Mouse (Mus musculus): ENCODE measurements at regions not wholly inside any gene's neighbourhood (a gene's known extent, or its start where the extent isn't known, plus 50 kb on each side); places are given as distances from the start of the nearest gene placed in this dataset.

GRCm38 (mm10) chr4:109610222-109610621 lies 56.8 kb downstream of the Cdkn2c start:
- no peak overlapping the region for H3K27ac ChIP-seq (ENCODE audit: low read depth, low read length)
- no peak overlapping the region for H3K4me2 ChIP-seq (ENCODE audit: low read depth)
- H3K27me3 ChIP-seq (ENCODE audit: insufficient read depth, low read length): no peaks in the 10 kb centered on the region
- H3K9me3 ChIP-seq (ENCODE audit: low read length): no peaks in the 10 kb centered on the region
- H3K4me3 ChIP-seq (ENCODE audit: low read depth, low read length): no peak overlapping the region
- H3K9ac ChIP-seq: no peak overlapping the region
- WGBS: 89% methylated on average over 3 of the region's 3 CpGs
- H3K4me1 ChIP-seq (ENCODE audit: insufficient read depth): no peaks in the 10 kb centered on the region
- DNase-seq (no peak), ATAC-seq (no peak)
- TF ChIP-seq CTCF (IDR thresholded peaks at IDR 0.05; ENCODE audit: low read depth): no peak
- no peaks in the 10 kb centered on the region for H3K36me3 ChIP-seq (ENCODE audit: insufficient read depth)

GRCm38 (mm10) chr4:109609770-109610169 lies 57.2 kb downstream of the Cdkn2c start:
- WGBS: 78% methylated on average over 1 of the region's 1 CpGs

DNA sequence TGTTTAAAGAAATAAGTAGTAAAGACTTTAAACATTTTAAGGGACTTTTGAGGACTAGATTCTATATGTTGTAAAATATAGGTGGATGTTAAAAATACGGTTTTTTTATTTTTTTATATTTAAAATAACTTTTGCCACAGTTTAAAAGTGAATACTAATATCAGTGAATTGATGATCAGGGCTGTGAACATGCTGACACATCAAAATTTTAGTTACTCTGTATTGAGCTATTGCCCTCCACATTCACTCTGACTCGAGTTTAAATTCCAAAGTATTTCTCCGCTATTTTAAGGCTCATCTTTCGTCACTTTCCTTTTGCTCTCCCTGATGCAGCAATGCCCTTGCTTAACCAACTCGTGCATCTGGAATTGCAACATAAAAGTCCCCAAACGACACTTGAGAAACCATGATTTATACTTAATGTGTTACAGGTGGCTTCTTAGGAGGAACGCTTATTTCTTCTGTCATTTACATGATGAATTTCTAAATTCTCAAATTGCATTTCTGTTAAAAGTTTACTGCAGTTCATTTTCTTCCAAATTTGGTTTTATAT lies 58.7 kb upstream of the 4930522H14Rik start:
- no peaks in the 10 kb centered on the region for H3K4me1 ChIP-seq (ENCODE audit: insufficient read depth)
- H3K36me3 ChIP-seq (ENCODE audit: insufficient read depth): no peaks in the 10 kb centered on the region
- no peaks in the 10 kb centered on the region for H3K9me3 ChIP-seq (ENCODE audit: low read length)
- H3K27me3 ChIP-seq (ENCODE audit: insufficient read depth, low read length): no peaks in the 10 kb centered on the region
- DNase-seq (no peak), ATAC-seq (no peak)
- H3K27ac ChIP-seq (ENCODE audit: low read depth, low read length): no peak overlapping the region
- no peak for TF ChIP-seq CTCF (IDR thresholded peaks at IDR 0.05; ENCODE audit: low read depth)
- no peak overlapping the region for H3K4me2 ChIP-seq (ENCODE audit: low read depth)
- no peak overlapping the region for H3K9ac ChIP-seq
- WGBS: 79% methylated on average over 7 of the region's 7 CpGs
- no peak overlapping the region for H3K4me3 ChIP-seq (ENCODE audit: low read depth, low read length)

More at GRCm38 (mm10) chr4:109609770-109610169, 57.2 kb downstream of the Cdkn2c start:
- DNase-seq (no peak), ATAC-seq (no peak)
- TF ChIP-seq CTCF (IDR thresholded peaks at IDR 0.05; ENCODE audit: low read depth): no peak
- Histone ChIP-seq H3K9me3 (ENCODE audit: low read length) (no peaks in the 10 kb centered on the region), H3K4me2 (ENCODE audit: low read depth) (no peak overlapping the region), H3K27ac (ENCODE audit: low read depth, low read length) (no peak overlapping the region), H3K36me3 (ENCODE audit: insufficient read depth) (no peaks in the 10 kb centered on the region), H3K4me3 (ENCODE audit: low read depth, low read length) (no peak overlapping the region), H3K9ac (no peak overlapping the region), H3K27me3 (ENCODE audit: insufficient read depth, low read length) (no peaks in the 10 kb centered on the region), H3K4me1 (ENCODE audit: insufficient read depth) (no peaks in the 10 kb centered on the region)

DNA sequence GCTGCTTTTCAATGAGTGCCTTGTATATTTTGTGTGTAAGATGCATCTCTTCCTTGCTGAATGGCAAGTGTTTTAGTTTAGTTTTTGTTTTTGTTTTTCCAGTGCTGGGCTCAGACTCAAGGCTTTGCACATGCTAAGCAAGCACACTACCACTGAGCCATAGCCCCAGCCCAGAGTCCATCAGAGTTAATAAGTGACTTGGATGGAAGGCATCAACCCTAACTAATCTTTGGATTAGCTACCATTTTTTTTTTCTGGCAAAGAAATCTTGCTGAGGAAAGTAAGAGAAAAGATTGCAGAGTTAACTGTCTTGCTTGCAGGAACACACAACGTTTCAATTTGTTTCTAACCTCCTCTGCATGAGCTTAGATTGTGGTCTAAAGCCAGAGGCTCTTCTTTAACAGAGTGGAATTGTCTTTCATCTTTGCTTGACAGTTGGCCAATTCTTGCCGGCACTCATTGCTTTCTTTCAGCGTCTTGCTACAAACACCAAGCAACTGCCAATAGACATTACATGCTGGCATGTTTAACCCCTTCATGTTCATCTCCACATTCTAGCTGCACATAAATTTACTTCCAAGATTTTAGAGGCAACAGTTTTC lies 52.2 kb upstream of the 4930522H14Rik start:
- no peak overlapping the region for H3K4me2 ChIP-seq (ENCODE audit: low read depth)
- no peaks in the 10 kb centered on the region for H3K36me3 ChIP-seq (ENCODE audit: insufficient read depth)
- no peak for ATAC-seq

DNA sequence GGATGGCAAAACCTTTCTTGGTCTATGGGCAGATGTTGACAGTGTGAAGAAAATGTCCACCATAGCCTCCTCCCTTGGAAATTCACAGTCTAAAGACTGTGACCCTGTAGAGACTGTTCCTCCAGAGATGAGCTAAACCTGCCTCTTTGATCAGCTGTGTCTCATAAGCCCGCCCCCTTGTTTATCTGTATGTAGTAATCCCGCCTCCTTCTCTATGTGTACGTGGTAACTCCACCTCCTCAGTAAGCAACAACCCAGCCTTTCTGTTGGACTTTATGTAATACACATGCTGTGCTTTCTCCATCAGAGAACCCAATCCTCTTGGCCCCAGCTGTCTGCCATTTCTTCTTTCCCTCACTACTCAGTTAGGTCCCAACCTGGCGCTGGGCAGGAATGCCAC lies 51.4 kb upstream of the 4930522H14Rik start:
- ATAC-seq (no peak), DNase-seq (no peak)
- Histone ChIP-seq H3K4me1 (ENCODE audit: insufficient read depth) (no peaks in the 10 kb centered on the region), H3K4me2 (ENCODE audit: low read depth) (no peak overlapping the region), H3K36me3 (ENCODE audit: insufficient read depth) (no peaks in the 10 kb centered on the region), H3K9me3 (ENCODE audit: low read length) (no peaks in the 10 kb centered on the region), H3K4me3 (ENCODE audit: low read depth, low read length) (no peak overlapping the region), H3K9ac (no peak overlapping the region), H3K27ac (ENCODE audit: low read depth, low read length) (no peak overlapping the region), H3K27me3 (ENCODE audit: insufficient read depth, low read length) (no peaks in the 10 kb centered on the region)
- 81% methylated on average over 4 of the region's 4 CpGs for WGBS
- TF ChIP-seq CTCF (IDR thresholded peaks at IDR 0.05; ENCODE audit: low read depth): no peak

More for the DNA sequence above, 52.2 kb upstream of the 4930522H14Rik start:
- 11% methylated on average over 3 of the region's 3 CpGs for WGBS
- no peaks in the 10 kb centered on the region for H3K9me3 ChIP-seq (ENCODE audit: low read length)
- peak; percentile 10 for DNase-seq
- H3K27ac ChIP-seq (ENCODE audit: low read depth, low read length): no peak overlapping the region
- H3K4me1 ChIP-seq (ENCODE audit: insufficient read depth): no peaks in the 10 kb centered on the region
- TF ChIP-seq CTCF (IDR thresholded peaks at IDR 0.05; ENCODE audit: low read depth): no peak
- no peak overlapping the region for H3K4me3 ChIP-seq (ENCODE audit: low read depth, low read length)
- H3K9ac ChIP-seq: no peak overlapping the region
- H3K27me3 ChIP-seq (ENCODE audit: insufficient read depth, low read length): no peaks in the 10 kb centered on the region

Data from forebrain, postnatal 0 days (tissue).